Mouse (Mus musculus) layer of hippocampus, adult 18-20 months (tissue): Measurements from ENCODE around the gene Itpr3. TPM values are rescaled to one million over a fixed set of nuclear protein-coding genes. Genes with fewer than 3 reads are reported as not detected.
A peak's percentile ranks its signal among the peaks of the same experiment; 100 is the strongest.

Experiments used
- DNase-seq, 2 experiments: peaks; one replicate each; pipeline ENCODE4 v3.0.0; 2022; ENCODE audit warnings: low spot score in 2 of 2
- total RNA-seq, 2 experiments: library from RNA; stranded (reverse); gene quantifications; 2 replicates each; pipeline ENCODE4 v1.2.3; 2021

Itpr3 gene
- total RNA-seq, 2 experiments from 2014 or later, result 2.1 to 2.4 TPM

DNA sequence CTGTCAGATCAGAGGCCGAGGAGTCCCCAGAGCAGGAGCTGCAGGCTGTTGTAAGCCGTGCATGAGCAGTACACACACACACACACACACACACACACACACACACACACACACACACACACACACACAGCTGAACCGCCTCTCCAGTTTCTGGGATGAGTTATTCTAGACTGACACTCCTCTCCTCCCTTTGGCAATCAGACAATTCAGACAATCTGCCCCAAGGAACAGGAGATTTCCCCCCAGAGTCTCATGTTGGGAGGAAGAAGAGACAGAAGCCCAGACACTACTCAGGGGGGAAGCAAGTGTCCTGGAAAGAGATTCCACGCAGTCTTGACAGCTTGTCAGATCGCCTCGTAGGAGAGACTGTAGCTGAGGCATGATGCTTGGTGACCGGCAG, 82.2 kb downstream of the Itpr3 start:
- DNase-seq, result no peak

DNA sequence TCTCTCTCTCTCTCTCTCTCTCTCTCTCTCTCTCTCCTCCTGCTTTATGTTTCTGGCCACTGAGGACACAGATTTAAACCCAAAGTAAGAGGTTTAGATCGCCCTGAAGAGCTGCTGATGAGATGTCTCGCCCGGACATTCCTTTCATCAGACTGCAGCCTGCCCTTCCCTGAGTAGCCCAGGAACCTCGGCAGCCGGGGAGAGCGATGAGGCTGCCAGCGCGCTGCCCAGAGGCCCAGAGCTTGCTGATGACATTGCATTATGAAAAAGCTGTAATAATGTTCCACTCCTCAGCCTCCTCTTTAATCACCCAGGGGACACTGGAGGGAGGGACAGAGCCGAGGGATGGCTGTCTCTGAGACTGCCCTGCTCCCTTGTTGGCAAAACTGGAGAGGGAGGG, 83.2 kb downstream of the Itpr3 start:
- no peak for DNase-seq

DNA sequence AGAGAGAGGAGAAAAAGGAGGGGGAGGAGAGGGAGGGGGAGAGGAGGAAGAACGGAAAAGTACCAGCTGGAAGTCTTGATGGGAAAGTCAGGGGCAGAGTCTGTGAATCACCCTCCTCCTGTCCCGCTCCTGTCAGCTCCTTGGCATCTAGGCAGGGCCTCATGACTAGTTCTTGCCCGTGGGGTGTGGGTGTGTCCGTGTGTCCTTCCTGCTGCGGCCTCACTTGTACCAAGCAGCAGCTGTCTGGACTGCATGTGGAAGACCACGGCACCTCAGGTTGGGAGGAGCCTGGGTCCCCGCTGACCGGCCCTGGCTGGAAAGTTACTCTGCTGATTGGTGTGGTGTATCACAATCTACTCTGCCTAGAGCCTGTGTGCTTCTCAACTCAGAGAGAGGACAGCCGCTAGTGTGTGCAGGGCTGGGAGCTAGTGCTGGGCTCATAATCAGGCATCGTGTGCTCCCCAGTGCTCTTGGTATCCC, 84.9 kb downstream of the Itpr3 start:
- DNase-seq, result no peak

DNA sequence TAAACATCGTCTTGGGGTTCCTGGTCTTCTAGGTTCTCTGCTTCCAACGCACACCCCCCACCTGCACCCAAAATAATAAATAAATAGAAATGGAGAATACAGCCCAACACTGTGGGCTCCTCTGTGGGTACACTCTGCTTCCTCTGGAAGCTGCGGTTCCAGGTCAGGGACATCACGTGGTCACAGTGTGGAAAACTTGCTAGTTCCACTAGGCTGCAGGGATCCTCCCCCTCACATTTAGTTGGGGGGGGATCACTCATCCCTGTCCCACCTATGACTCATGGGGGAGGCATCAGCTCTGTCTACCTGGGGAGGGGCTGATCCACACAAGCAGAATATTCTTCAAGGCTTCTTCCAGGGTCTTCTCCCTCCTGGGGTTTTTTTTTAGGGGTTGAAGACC, 87.0 kb downstream of the Itpr3 start:
- no peak for DNase-seq

DNA sequence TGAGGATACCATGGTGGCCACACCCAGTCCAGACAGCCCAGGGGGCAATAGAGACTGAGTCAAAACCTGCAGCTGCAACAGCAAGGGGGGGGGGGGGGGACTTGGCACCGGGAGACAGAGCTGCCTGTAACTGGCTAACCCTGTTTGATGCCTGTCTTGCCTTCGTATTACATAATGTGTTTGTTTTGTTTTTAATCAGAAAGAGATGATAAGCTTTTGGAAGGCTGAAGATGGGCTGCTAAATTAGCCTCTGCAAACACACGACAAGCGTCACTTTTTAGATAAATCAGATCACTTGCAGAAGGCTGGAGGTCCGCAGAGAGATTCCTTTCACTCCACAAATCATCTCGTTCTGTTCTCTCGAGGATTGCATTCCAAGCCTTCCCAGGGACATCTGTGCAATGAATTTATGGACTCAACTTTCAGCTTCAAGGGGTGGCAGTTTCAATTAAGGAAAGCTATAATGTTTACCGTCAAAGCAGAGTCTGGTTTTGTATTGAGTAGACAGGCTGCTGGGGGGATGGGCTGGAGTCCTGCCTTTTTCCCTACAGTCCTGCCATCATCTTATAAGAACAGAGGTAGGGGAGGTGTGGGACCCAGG, 89.3 kb downstream of the Itpr3 start:
- DNase-seq, result no peak

DNA sequence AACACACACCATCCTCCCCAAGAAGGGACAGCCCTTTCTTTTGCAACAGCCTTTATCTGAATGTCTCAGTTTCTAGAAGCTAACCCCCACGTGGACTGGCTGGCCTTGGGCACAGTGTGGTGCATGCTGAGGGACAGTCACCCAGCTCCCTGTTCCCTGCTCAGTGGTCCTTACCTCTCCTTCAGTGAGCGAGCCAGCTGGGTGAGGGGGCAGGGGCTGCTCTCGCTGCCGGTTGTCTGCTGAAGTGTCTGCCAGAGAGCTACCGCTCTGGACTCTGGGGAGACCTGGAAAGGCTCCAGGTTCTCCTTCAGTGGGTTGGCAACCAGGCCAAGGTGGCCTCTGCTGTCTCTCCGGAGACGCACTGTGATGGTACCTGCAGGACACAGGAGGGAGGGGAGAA, 93.8 kb downstream of the Itpr3 start:
- DNase-seq, result no peak

DNA sequence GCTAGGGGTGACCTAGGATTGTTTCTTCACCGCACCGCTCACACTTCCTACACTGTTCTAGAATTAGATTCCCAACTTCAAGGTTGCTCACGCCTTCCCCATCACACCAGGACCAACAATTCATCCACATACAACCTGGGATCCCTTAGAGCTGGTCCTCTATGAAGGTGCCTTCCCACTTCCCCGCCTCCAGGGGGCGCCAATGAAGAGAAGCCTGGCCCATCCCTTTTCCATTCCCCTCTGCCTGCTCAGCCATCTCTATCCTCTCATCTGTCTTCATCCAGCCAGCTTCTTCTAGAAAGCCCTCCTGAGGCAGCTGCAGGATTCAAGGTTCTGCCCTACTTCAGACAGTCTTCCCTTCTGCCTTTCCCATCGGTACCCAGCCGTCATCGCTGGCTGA, 94.3 kb downstream of the Itpr3 start:
- DNase-seq, result no peak

DNA sequence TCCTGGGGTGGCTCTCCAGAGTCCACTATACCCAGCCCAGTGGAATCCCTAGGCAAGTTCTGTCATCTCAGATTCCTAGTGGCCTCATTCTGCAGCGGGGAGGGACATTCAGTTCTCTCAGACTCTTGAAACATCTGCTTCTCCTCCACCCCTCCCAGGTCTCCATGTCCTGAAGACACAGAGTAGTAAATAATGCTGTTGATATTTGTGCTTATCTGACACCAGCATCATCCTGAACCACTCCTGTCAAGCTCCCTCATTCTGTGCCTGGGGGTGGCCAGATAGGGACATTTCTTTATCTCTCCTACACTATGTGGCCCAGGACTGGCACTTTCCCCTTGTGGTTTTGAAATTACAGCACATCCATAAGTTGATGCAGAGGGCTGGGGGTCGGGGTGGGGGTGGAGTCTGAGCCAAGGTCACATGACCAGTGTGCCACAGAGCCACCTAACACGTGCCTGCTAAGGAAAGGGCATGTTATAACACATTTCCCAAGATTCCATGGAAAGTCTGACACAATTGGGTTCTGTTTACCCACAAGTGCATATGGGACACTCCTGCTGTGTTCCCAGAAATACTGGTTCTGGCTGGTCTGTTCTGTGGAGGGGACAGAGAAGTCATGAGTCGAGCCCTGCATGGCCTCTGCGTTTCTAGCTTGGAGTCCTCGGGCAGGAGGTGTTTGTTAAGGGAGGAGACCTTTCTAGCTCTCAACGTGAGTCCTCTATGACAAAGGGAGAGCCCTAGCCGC, 96.0 kb downstream of the Itpr3 start:
- no peak for DNase-seq

DNA sequence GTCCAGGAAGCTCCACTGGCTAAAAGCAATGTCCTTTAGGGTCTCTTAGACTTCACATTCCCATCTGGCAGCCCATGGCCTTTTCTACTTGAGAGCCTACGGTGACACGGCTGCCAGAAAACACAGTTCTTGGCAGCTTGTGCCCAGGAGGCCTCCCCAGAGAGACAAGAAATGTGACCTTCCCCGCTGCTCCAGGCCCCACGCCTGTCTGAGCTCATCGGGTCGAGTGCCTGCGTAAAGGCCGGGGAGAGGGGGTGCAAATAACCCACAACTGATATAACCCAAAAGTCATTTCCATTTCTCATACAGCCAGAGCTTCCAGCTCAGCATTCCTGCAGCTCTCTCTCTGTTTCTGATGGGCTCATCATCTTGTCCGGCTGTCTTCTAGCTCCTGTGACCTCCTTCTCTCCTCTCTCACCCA, 96.7 kb downstream of the Itpr3 start:
- DNase-seq, result no peak

DNA sequence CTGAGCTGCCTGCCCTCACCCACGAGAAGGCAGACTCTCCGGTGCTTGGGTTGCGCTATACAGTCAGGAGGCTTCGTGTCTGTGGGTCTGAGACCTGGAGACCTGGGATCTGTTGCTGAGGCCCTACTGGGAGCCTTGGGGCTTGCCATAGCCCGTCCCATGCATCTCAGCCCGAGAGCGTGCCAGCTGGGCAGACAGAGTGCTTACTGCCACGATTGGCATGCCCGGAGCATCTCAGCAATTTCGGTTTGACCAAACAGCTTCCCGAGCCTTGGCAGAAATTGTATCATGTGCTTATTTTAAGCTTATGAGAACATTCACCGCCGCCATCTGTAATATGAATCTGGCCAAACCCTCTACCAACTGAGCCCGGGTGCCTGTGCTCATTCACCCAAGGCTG, 97.2 kb downstream of the Itpr3 start:
- peak; percentile 46 to 76 for DNase-seq

DNA sequence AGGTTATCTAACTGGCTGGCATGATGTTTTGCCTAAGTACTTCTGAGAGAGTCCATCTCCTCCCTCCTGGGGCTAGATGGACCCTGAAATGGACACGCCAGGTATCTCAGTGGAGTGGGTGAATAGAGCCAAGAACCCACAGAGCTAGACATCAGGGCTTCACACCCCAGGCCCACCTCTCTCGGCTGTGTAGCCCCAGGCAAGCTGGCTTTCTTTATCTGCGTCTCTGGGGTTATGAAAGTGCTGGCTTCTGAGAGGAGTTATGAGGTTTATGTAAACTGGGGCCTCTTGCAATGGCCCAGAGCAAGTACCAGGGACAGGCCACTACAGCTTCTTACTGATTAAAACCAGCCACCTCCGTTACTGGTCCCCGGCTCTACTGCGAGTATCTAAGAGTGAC, 97.8 kb downstream of the Itpr3 start:
- no peak for DNase-seq

DNA sequence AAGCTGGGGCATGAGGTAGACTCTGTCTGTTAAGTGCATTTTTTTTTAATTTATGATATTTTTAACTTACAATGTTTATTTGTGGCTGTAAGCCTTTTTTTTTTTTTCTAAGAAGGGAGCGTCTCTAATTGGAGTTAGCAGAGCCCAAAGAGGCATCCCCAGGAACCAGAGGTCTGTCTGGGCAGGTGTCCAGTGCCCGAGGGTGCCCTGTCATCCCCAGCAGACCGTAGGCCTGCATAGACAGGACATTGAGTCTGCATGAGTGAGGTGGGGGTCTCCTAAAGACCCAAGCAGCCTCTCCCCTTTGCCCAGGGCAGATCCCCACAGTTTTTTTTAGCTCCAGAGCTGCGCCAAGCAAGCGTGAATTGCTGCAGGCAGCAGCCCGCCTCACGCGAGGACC, 98.6 kb downstream of the Itpr3 start:
- no peak for DNase-seq

DNA sequence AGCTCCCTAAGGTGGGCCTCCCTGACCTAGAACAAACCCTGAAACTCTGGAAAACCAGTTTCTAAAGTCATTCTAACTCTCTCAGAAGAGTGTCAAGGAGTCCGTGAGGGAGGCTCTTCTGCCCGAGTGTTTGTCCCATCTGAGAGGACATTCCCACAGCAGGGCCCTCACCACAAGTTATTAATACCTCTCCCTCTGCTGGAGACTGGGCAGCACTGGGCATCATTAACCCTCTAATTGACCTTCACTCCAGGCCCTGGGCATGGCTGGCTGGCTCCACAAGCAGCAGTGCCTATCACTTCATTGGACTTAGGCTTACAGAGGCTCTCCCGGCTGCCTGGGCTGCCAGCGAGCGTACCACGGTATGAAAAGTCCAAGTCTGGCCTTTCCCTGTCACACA, 101.3 kb downstream of the Itpr3 start:
- DNase-seq, result no peak

DNA sequence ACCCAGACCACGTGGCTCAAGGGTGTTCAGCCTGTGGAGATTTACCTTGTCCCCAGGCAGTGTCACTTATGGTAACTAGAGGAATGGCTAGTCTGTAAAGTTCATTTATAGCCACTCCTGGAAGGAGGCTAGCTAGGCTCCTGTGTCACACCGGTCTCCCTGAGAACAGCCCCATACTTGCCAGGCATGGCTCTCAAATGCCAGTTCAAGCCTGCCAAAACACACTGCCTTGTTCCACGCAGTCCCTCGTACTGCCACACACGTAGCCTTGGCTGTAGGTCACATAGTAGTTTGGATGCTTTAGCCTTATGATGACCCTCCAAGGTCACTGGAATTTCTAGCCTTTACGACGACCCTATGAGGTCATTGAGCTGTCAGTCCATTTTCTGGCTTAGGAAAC, 102.1 kb downstream of the Itpr3 start:
- no peak for DNase-seq

DNA sequence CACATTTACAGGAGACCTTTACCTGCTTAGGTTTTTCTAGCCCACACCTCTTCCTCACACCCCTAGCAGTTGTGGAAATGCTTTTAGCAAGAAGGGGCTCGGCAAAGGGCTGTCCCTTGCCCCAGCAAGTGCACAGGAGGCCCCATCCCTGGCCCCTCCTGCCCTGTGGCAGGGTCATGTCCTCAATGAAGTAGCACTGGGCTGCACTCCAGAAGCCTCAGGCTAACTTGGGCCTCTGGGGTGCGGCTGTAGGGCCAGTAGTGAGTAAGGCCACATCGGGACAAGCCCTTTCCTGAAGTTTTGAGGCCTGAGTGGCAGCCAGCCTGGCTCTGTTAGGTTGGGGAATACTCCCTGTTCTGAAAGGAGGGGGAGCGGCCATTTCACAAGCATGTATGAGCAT, 103.8 kb downstream of the Itpr3 start:
- no peak for DNase-seq

DNA sequence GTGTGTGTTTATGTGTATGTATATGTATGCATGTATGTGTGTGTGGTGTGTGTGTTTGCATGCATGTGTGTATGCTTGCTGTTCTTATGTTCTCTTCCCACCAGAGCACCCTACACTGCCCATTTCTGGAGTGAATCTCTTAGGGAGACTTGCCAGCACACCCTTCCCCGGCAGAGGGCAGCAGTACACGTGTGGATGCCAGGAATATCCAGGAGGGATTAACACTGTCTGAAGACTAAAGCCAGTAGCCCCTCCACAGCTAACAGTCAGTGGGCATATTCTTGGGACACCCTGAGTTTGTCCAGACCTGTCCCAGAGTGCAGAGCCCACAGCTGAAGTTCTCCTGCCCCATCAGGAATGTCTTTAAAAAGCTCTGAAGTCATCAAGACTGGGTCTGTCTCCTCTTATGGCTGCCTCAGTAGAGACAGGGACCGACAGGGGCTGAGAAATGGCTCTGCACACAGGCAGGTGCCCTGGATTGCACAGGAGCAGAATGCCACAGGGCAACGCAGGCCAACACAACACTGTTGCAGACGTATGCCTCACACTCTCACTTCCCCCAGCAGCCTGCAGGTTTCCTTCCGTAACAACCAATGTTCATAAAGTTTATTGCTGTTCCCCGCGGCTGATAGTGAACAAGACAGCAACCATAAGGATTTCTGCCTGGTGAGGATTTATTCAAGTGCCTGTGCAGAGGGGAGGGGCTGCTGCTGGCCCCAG, 108.1 kb downstream of the Itpr3 start:
- DNase-seq, result peak in 1 of 2 experiments; percentile 63

DNA sequence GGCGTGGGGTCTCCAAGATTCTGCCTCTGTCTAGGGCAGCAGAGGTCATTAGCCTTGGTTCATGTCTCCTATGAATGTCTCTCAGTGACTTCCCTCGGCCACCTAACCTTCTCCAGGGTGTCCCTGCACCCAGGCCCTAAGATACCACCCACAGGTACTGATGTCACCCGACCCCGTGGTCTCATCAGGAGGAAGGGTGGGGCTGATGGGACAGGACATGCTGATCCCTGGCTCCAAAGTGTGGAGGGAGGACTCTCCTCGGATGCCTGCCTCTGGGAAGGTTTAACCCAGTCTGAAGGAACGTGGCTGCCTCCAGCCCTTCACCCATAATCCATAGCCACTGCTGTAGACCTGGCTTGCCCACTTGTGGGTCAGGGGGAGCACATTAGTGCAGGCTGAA, 109.8 kb downstream of the Itpr3 start:
- DNase-seq, result no peak

DNA sequence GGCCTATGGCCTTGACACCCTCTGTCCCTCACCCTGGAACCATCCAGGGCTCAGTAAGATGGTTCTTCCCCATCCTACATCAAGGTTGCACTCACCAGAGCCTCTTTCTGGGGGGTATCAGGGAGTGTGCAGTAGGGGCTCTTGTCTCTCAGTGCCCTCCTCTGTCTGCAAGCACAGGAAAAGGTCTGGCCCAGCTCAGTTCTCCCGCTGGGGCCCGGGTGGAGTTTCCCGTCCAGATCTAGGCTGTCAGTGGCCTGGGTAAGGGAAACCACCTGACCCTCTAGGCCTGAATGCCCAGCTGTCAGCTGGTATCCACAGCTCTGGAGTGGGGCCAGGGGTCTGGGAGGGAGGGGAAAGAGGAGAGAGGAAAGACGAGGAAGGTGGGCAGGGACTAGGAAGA, 110.4 kb downstream of the Itpr3 start, which contains the start of gene Ip6k3:
Gene Ip6k3, minus strand, starts transcription at position 251 of the 400 bp plus-strand sequence.
- no peak for DNase-seq

DNA sequence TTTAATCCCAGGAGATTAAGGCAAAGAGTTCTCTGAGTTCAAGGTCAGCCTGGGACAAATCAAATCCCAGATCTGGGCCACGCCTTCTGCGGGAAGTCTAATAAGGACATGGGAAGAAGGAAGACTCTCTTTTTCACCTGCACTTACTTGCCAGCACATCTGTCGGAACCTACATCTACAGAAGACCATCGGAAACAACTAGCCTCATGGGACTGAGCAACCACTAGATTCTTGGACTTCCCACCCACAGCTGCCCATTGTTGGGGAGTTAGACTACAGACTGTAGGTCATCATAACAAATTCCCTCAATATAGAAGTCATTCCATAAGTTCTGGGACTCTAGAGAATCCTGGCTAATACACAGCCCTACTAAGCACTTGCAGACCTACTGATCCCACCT, 111.5 kb downstream of the Itpr3 start:
- no peak for DNase-seq

DNA sequence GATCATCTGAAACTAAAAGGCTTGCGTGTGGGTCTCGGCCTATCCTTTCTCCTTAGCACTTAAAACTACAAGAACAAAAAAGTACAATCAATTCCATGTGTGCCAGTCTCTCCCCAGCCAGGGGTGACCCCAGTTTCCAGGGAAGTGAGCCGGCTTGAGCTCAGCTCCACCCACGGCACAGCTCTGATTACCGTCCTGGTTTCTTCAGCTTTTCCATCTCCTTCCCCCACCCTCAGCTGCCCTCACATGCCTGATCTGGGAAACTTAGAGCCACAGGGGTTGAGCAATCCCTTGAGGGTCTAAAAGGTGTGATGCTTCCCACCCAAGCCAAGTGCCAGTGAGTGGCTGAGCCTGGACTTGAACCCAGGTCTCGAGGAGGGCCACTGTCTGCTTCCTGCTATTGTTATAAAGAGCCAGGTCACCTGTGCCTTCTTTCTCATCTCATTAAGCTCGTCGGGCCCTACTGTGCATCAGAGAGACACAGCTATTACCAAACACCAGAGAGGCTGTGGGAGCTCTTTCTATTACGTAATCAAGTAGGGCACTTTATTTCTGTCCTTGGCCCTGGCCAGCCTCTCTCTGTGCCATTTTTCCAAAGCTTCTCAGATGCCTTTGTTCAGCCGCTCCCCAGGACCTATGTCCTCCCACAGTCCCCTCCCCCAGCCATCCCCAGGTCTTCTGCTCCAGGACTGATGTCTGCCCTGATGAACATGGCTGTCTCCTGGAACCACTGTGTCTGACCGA, 113.0 kb downstream of the Itpr3 start:
- no peak for DNase-seq

DNA sequence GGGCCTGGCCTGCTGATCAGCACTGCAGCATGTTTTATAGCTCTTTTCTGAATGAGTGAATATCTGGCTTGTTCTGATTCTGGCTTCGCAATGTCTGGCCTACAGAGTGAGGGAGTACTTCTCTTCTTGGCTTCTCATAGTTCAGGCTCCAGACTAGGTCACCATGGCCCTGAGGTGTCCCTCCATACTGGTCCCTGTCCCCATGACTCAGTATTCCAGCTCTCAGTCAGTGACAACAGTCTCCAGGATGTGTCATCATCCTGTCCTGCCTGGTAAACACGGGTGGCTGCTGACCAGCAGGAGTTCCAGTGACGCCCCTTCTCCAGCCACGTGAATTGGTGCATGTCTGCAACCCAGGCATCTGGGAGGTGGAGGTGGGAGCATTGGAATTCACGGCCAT, 114.0 kb downstream of the Itpr3 start:
- DNase-seq, result no peak
